In the genomic region with DNA sequence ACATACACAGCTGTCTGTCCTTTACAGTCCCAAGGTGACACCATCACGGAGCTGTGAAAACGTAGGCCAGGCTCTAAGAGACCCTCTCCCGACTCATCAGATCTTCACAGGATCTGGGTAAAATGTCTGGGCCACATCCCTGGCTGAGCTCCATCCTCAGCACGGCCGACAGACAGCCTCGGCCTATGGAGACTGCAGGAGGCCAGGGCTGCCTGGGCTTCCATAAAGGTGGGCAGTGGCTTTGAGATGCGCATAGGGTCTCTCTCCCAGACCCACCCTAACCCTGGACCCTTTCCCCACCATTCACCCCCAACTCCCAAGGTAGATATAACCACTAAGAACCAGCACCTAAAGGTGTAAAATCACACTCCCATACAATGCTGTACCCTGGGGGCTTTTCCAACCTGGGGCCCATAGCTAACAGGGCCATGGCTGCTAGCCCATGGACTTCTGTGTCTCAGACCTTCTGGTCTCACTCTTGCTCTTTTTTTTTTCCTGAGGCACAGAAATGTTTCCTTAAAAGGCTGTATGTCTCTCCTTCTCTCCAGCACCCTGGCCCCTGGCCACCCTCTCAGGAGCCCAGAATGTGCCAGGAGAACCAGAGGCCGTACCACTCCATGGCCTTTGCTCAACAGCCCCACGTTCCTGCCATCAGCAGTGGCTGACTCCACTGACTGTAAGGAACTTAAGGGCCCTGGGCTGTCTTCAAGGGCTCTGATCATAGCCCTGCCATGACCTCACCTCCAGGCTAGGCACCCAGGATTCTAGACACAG, we compare ENCODE assay signal across 14 mouse cellular contexts.
DNase-seq lines count a peak whose midpoint lies in the region; ATAC-seq lines count a peak whose summit lies in the region.
"Had no signal": no experiment of that assay in that cellular context is flagged by ENCODE, and none has a peak within 500 bp of the region (broad histone marks: within the 10 kb centered on the region; RNA-seq: fewer than 3 reads in every experiment).

No protein-coding gene starts in this region.

- H3K36me3 ChIP-seq in kidney, embryonic 16.5 days (ENCODE audit: insufficient read depth, low read length) = no peaks in the 10 kb centered on the region
- H3K36me3 ChIP-seq: hindbrain, embryonic 10.5 days; midbrain, embryonic 10.5 days had no signal

- ATAC-seq in kidney, embryonic 16.5 days (ENCODE audit: low FRiP score, low TSS enrichment) = no peak

- no peak overlapping the region for H3K4me2 ChIP-seq in kidney, embryonic 16.5 days (replicated peaks; ENCODE audit: low read depth, low read length)
- H3K4me2 ChIP-seq: embryonic facial prominence, embryonic 13.5 days; limb, embryonic 13.5 days had no signal

- 80% methylated on average over 9 of the region's 9 CpGs for WGBS in kidney, embryonic 16.5 days

- peak; percentile 84 for DNase-seq in kidney, adult 9 months
- DNase-seq in heart, adult 18-20 months = peak; percentile 77 to 80
- DNase-seq in heart, postnatal 10 days = peak; percentile 85 to 88
- peak; percentile 81 for DNase-seq in lung, postnatal 14 days
- DNase-seq in frontal cortex, postnatal 36 days (ENCODE audit: low spot score in 2 of 2) = no peak
- no peak for DNase-seq in embryo, embryonic 11 days
- no peak for DNase-seq in embryo, embryonic 9.5 days (ENCODE audit: extremely low spot score)
- DNase-seq: cerebellum, adult 18-20 months; right cerebral cortex, postnatal 14 days had no signal

- intact Hi-C loops in heart, postnatal 10 days (cut with DNase I) = no loop called here

- H3K27me3 ChIP-seq in kidney, embryonic 16.5 days (ENCODE audit: insufficient read depth, low read length) = no peaks in the 10 kb centered on the region
- H3K27me3 ChIP-seq: embryonic facial prominence, embryonic 13.5 days; limb, embryonic 13.5 days had no signal

- no peak overlapping the region for H3K9ac ChIP-seq in kidney, embryonic 16.5 days (replicated peaks; ENCODE audit: low read length)
- H3K9ac ChIP-seq: embryonic facial prominence, embryonic 13.5 days; limb, embryonic 13.5 days had no signal

- peaks cover 52% of the 10 kb centered on the region for H3K4me1 ChIP-seq in kidney, embryonic 16.5 days (ENCODE audit: insufficient read depth, low read length)

- H3K4me3 ChIP-seq in kidney, embryonic 16.5 days (ENCODE audit: low read length) = no peak overlapping the region
- H3K4me3 ChIP-seq: embryonic facial prominence, embryonic 13.5 days; hindbrain, embryonic 10.5 days; limb, embryonic 13.5 days; midbrain, embryonic 10.5 days had no signal

- no peak overlapping the region for H3K27ac ChIP-seq in kidney, embryonic 16.5 days (ENCODE audit: low read length)
- H3K27ac ChIP-seq: embryonic facial prominence, embryonic 13.5 days; hindbrain, embryonic 10.5 days; limb, embryonic 13.5 days; midbrain, embryonic 10.5 days had no signal

- H3K9me3 ChIP-seq in kidney, embryonic 16.5 days (ENCODE audit: low read length) = no peaks in the 10 kb centered on the region
- H3K9me3 ChIP-seq: embryonic facial prominence, embryonic 13.5 days; hindbrain, embryonic 10.5 days; limb, embryonic 13.5 days; midbrain, embryonic 10.5 days had no signal

Comparison
In these comparisons a context has a peak if more than half of its experiments do, and no peak if none do; other contexts are left out.
1. DNase-seq: peak in kidney, adult 9 months (single experiment), heart, adult 18-20 months (2 of 2), heart, postnatal 10 days (2 of 2) and lung, postnatal 14 days (single experiment); none in frontal cortex, postnatal 36 days (0 of 2), embryo, embryonic 11 days (single experiment) and embryo, embryonic 9.5 days (single experiment).